Mouse (Mus musculus) liver, embryonic 16.5 days (tissue): ENCODE data around the gene Fkrp. TPM values are rescaled to one million over a fixed set of nuclear protein-coding genes. Genes with fewer than 3 reads are reported as not detected.

Source experiments
- ATAC-seq: fragments of 200-750 bp; cut with Nextera tagmentation; 2 replicates; pipeline ENCODE4 v1.8.0; 2017; ENCODE audit warnings: low read depth, mild to moderate bottlenecking, moderate number of reproducible peaks, moderate library complexity
- H3K27ac ChIP-seq: fragments of 300-500 bp; sonication (generic); 2 replicates; pipeline ENCODE4 v1.5.1; 2014; ENCODE audit warnings: mild to moderate bottlenecking, low read length
- H3K27me3 ChIP-seq: fragments of 300-500 bp; sonication (generic); 2 replicates; pipeline ENCODE4 v1.6.1; 2014; ENCODE audit warnings: low read depth, low read length, mixed read lengths; ENCODE audit not compliant: control insufficient read depth, insufficient read depth
- H3K36me3 ChIP-seq: fragments of 300-500 bp; sonication (generic); 2 replicates; pipeline ENCODE4 v1.6.1; 2014; ENCODE audit warnings: mild to moderate bottlenecking; ENCODE audit not compliant: control insufficient read depth, insufficient read depth
- H3K4me1 ChIP-seq: fragments of 300-500 bp; sonication (generic); 2 replicates; pipeline ENCODE4 v1.6.1; 2014; ENCODE audit warnings: low read depth, low read length, mixed read lengths; ENCODE audit not compliant: control insufficient read depth
- H3K4me2 ChIP-seq: fragments of 300-500 bp; sonication (generic); 2 replicates; pipeline ENCODE4 v1.6.1; 2014; ENCODE audit warnings: low read depth, low read length, mixed read lengths
- H3K4me3 ChIP-seq: fragments of 300-500 bp; sonication (generic); 2 replicates; pipeline ENCODE4 v1.5.1; 2014; ENCODE audit warnings: low read depth, mild to moderate bottlenecking, low read length
- H3K9ac ChIP-seq: fragments of 300-500 bp; sonication (generic); 2 replicates; pipeline ENCODE4 v1.6.1; 2014; ENCODE audit warnings: low read depth, low read length
- H3K9me3 ChIP-seq: fragments of 300-500 bp; sonication (generic); replicated peaks from 2 replicates; pipeline ENCODE4 v1.6.1; 2016; ENCODE audit warnings: low read length; ENCODE audit not compliant: control insufficient read depth
- whole genome bisulfite sequencing: fragments of 180-500 bp; shearing (Covaris S2); extraction: QIAGEN DNeasy Blood & Tissue Kit; methylation state at CpG from one replicate; pipeline ENCODE4 v1.1.7; 2014; ENCODE audit not compliant: insufficient replicate concordance; 5-methylcytosine and 5-hydroxymethylcytosine counted together
- polyA plus RNA-seq: library from polyadenylated mRNA; unstranded; fragments of >200 nt; fragmentation: Nextera tagmentation; extraction: Ambion mirVana; gene quantifications from 2 replicates; pipeline ENCODE4 v1.2.1, GENCODE M21; 2015

Gene Fkrp
- polyA plus RNA-seq, 1 experiment from 2014 or later: 8.9 TPM

GRCm38 (mm10) chr7:16780076-16780475 lies 36.5 kb downstream of the Fkrp start:
- WGBS: 64% methylated on average over 5 of the region's 5 CpGs
- Histone ChIP-seq H3K27ac (no peak overlapping the region), H3K36me3 (peaks cover 5% of the 10 kb centered on the region; the same call in 1 of the 2 replicates), H3K9ac (no peak overlapping the region), H3K27me3 (no peaks in the 10 kb centered on the region), H3K4me1 (peaks cover 22% of the 10 kb centered on the region), H3K4me3 (no peak overlapping the region), H3K4me2 (no peak overlapping the region), H3K9me3 (no peaks in the 10 kb centered on the region)
- no peak for ATAC-seq

- no peaks in the 10 kb centered on the region for H3K36me3 ChIP-seq
These were observed 40.6 kb downstream of the Fkrp start for GRCm38 (mm10) chr7:16775888-16776287.

GRCm38 (mm10) chr7:16766443-16766842 lies 50.1 kb downstream of the Fkrp start:
- H3K36me3 ChIP-seq: no peaks in the 10 kb centered on the region
- no peak overlapping the region for H3K4me3 ChIP-seq
- H3K4me1 ChIP-seq: no peaks in the 10 kb centered on the region
- no peak overlapping the region for H3K9ac ChIP-seq
- no peak overlapping the region for H3K4me2 ChIP-seq
- no peak for ATAC-seq
- H3K27ac ChIP-seq: no peak overlapping the region
- no peaks in the 10 kb centered on the region for H3K9me3 ChIP-seq
- no peaks in the 10 kb centered on the region for H3K27me3 ChIP-seq
- WGBS: 58% methylated on average over 2 of the region's 2 CpGs

More at GRCm38 (mm10) chr7:16775888-16776287, 40.6 kb downstream of the Fkrp start:
- no peaks in the 10 kb centered on the region for H3K27me3 ChIP-seq
- H3K9ac ChIP-seq: no peak overlapping the region
- no peak overlapping the region for H3K4me3 ChIP-seq
- 41% methylated on average over 5 of the region's 5 CpGs for WGBS
- H3K4me1 ChIP-seq: peaks cover 7% of the 10 kb centered on the region
- ATAC-seq: no peak
- H3K9me3 ChIP-seq: no peaks in the 10 kb centered on the region; the same call in 1 of the 2 replicates
- no peak overlapping the region for H3K27ac ChIP-seq
- no peak overlapping the region for H3K4me2 ChIP-seq

- no peak overlapping the region for H3K4me3 ChIP-seq
- WGBS: 65% methylated on average over 7 of the region's 7 CpGs
- H3K9me3 ChIP-seq: no peaks in the 10 kb centered on the region
- H3K27ac ChIP-seq: no peak overlapping the region
- ATAC-seq: no peak
- H3K27me3 ChIP-seq: no peaks in the 10 kb centered on the region
- H3K4me2 ChIP-seq: no peak overlapping the region
- no peaks in the 10 kb centered on the region for H3K4me1 ChIP-seq
- no peak overlapping the region for H3K9ac ChIP-seq
- no peaks in the 10 kb centered on the region for H3K36me3 ChIP-seq
These were observed 52.9 kb downstream of the Fkrp start for GRCm38 (mm10) chr7:16763463-16764218.

- 64% methylated on average over 5 of the region's 5 CpGs for WGBS
- ATAC-seq: no peak
- no peaks in the 10 kb centered on the region for H3K9me3 ChIP-seq
- no peak overlapping the region for H3K27ac ChIP-seq
- no peaks in the 10 kb centered on the region for H3K27me3 ChIP-seq
- H3K9ac ChIP-seq: no peak overlapping the region
- H3K4me3 ChIP-seq: no peak overlapping the region
- no peaks in the 10 kb centered on the region for H3K36me3 ChIP-seq
- H3K4me2 ChIP-seq: no peak overlapping the region
- no peaks in the 10 kb centered on the region for H3K4me1 ChIP-seq
These were observed 54.9 kb downstream of the Fkrp start for GRCm38 (mm10) chr7:16761630-16762029.

GRCm38 (mm10) chr7:16761005-16761481 lies 55.5 kb downstream of the Fkrp start:
- no peaks in the 10 kb centered on the region for H3K9me3 ChIP-seq
- no peaks in the 10 kb centered on the region for H3K36me3 ChIP-seq
- H3K4me1 ChIP-seq: no peaks in the 10 kb centered on the region
- H3K4me3 ChIP-seq: no peak overlapping the region
- no peak for ATAC-seq
- H3K27me3 ChIP-seq: no peaks in the 10 kb centered on the region
- H3K4me2 ChIP-seq: no peak overlapping the region
- 55% methylated on average over 10 of the region's 10 CpGs for WGBS
- no peak overlapping the region for H3K27ac ChIP-seq
- H3K9ac ChIP-seq: no peak overlapping the region

GRCm38 (mm10) chr7:16760292-16760691 lies 56.2 kb downstream of the Fkrp start:
- H3K9ac ChIP-seq: no peak overlapping the region
- H3K4me3 ChIP-seq: no peak overlapping the region
- no peaks in the 10 kb centered on the region for H3K36me3 ChIP-seq
- no peak for ATAC-seq
- H3K4me1 ChIP-seq: peaks cover 3% of the 10 kb centered on the region
- H3K9me3 ChIP-seq: no peaks in the 10 kb centered on the region
- no peak overlapping the region for H3K4me2 ChIP-seq
- WGBS: 16% methylated on average over 8 of the region's 8 CpGs
- no peak overlapping the region for H3K27ac ChIP-seq
- no peaks in the 10 kb centered on the region for H3K27me3 ChIP-seq

Other genes with a start within 250 kb of the Fkrp start
- gene Arhgap35, start 201.7 kb downstream of the Fkrp start, polyA plus RNA-seq: 2.5 and 2.6 TPM in 2 replicates
- gene Ceacam15, start 141.0 kb downstream of the Fkrp start, polyA plus RNA-seq: not detected in 2 replicates
- gene Ceacam9, start 94.8 kb downstream of the Fkrp start, polyA plus RNA-seq: not detected in 2 replicates
- 151 and 155 TPM in 2 replicates for gene Ap2s1, start 78.3 kb downstream of the Fkrp start, polyA plus RNA-seq
- 101 and 119 TPM in 2 replicates for gene Slc1a5, start 35.4 kb downstream of the Fkrp start, polyA plus RNA-seq
- 27.4 and 29.8 TPM in 2 replicates for gene Strn4, start 843 bp downstream of the Fkrp start, polyA plus RNA-seq
- gene Prkd2, start 26.2 kb upstream of the Fkrp start, polyA plus RNA-seq: 2.8 and 3.6 TPM in 2 replicates
- gene Dact3, start 58.6 kb upstream of the Fkrp start, polyA plus RNA-seq: 0.05 and 0.12 TPM in 2 replicates
- 0.17 TPM in 1 of 2 replicates, not detected in the other for gene Gng8, start 75.1 kb upstream of the Fkrp start, polyA plus RNA-seq
- 1.2 and 1.3 TPM in 2 replicates for gene Ptgir, start 89.8 kb upstream of the Fkrp start, polyA plus RNA-seq
- 81.6 and 86.6 TPM in 2 replicates for gene Calm3, start 107.4 kb upstream of the Fkrp start, polyA plus RNA-seq
- gene Pnmal2, start 128.0 kb upstream of the Fkrp start, polyA plus RNA-seq: 0.20 and 0.42 TPM in 2 replicates
- 0.02 and 0.05 TPM in 2 replicates for gene Pnmal1, start 142.9 kb upstream of the Fkrp start, polyA plus RNA-seq
- gene Gm42372, start 166.4 kb upstream of the Fkrp start, polyA plus RNA-seq: 0.04 TPM in 2 replicates
- 5.3 and 5.9 TPM in 2 replicates for gene Ccdc8, start 176.0 kb upstream of the Fkrp start, polyA plus RNA-seq
- 38.0 and 38.6 TPM in 2 replicates for gene Ppp5c, start 211.2 kb upstream of the Fkrp start, polyA plus RNA-seq
- gene Hif3a, start 245.7 kb upstream of the Fkrp start, polyA plus RNA-seq: 36.0 and 43.3 TPM in 2 replicates